Mouse (Mus musculus) neural tube, embryonic 12.5 days (tissue): ENCODE data around the gene Nmnat1. TPM values are rescaled to one million over a fixed set of nuclear protein-coding genes. Genes with fewer than 3 reads are reported as not detected.
"Not testable (repeated sequence)": the region's sequence is repeated elsewhere in the genome, so short reads cannot be mapped to it uniquely, and the experiment has no call there.

Experiments
- ATAC-seq: fragments of 200-750 bp; cut with Nextera tagmentation; 2 replicates; pipeline ENCODE4 v1.8.0; 2017; ENCODE audit warnings: low read depth, mild to moderate bottlenecking, moderate TSS enrichment, moderate library complexity; ENCODE audit not compliant: low FRiP score
- H3K27ac ChIP-seq: fragments of 300-500 bp; sonication (generic); 2 replicates; pipeline ENCODE4 v1.5.1; 2016
- H3K27me3 ChIP-seq: fragments of 300-500 bp; sonication (generic); replicated peaks from 2 replicates; pipeline ENCODE4 v1.6.1; 2016; ENCODE audit warnings: mild to moderate bottlenecking
- H3K36me3 ChIP-seq: fragments of 300-500 bp; sonication (generic); 2 replicates; pipeline ENCODE4 v1.6.1; 2016; ENCODE audit warnings: mild to moderate bottlenecking
- H3K4me1 ChIP-seq: fragments of 300-500 bp; sonication (generic); 2 replicates; pipeline ENCODE4 v1.6.1; 2016
- H3K4me2 ChIP-seq: fragments of 300-500 bp; sonication (generic); replicated peaks from 2 replicates; pipeline ENCODE4 v1.6.1; 2016; ENCODE audit warnings: mild to moderate bottlenecking
- H3K4me3 ChIP-seq: fragments of 300-500 bp; sonication (generic); 2 replicates; pipeline ENCODE4 v1.5.1; 2016
- H3K9ac ChIP-seq: fragments of 300-500 bp; sonication (generic); 2 replicates; pipeline ENCODE4 v1.6.1; 2016; ENCODE audit warnings: mild to moderate bottlenecking
- H3K9me3 ChIP-seq: fragments of 300-500 bp; sonication (generic); 2 replicates; pipeline ENCODE4 v1.6.1; 2016; ENCODE audit warnings: mild to moderate bottlenecking
- WGBS: fragments of 180-500 bp; shearing (Covaris S2); methylation state at CpG from one replicate; pipeline ENCODE4 v1.1.7; 2016; 5-methylcytosine and 5-hydroxymethylcytosine counted together
- polyA plus RNA-seq: library from polyadenylated mRNA; unstranded; fragments of >200 nt; fragmentation: Nextera tagmentation; extraction: Ambion mirVana; gene quantifications from 2 replicates; pipeline ENCODE4 v1.2.1, GENCODE M21; 2016

The Nmnat1 gene
- polyA plus RNA-seq, 1 experiment from 2014 or later, result 14.0 TPM

DNA sequence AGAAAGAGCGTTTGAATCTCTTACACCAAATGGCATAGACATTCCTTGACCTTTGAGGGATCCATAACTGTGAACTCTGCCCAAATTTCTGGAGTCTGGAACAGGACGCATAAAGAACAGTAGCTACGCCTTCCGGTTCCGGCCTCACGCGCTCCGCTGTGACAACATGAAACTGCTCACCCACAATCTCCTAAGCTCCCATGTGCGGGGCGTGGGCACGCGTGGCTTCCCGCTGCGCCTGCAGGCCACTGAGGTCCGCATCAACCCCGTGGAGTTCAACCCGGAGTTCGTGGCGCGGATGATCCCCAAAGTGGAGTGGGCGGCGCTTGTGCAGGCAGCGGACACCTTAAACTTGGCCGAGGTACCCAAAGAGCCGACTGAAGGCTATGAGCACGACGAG, 27.8 kb downstream of the Nmnat1 start:
- H3K4me1 ChIP-seq, H3K4me3 ChIP-seq, H3K9ac ChIP-seq, H3K27me3 ChIP-seq, ATAC-seq, H3K27ac ChIP-seq, H3K9me3 ChIP-seq, H3K36me3 ChIP-seq, H3K4me2 ChIP-seq: not testable (repeated sequence)
- whole genome bisulfite sequencing, result 87% methylated on average over 27 of the region's 27 CpGs

DNA sequence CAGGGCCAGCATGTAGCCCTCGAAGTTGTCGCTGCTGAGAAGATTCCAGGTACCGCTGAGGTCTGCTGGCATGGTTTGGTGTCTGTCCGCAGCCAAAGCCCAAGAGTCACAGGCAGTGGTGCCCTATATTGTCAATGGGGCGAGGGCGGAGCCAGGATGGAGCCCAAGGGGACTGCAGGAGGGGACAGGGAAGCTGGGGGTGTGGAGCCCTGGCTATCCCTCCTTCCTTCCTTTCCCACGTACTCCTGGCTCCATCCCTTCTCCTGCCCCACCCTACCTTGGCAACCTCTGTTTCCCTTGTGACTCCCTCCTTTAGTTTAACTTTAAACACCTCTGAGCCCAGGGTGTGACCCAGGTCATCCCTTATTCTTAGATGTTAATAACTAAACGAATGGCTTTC, 30.1 kb downstream of the Nmnat1 start, which contains the start of gene Rbp7:
Rbp7 (minus strand) TSS at position 100 of the 400 bp plus-strand sequence.
- H3K9ac ChIP-seq, result no peak within 1 kb of the TSS
- ATAC-seq, result no peak
- no peak within 1 kb of the TSS for H3K4me2 ChIP-seq
- H3K4me1 ChIP-seq, result no peaks in the 10 kb centered on the region
- H3K36me3 ChIP-seq, result no peaks in the 10 kb centered on the region
- 57% methylated on average over 8 of the region's 8 CpGs for WGBS
- no peak within 1 kb of the TSS for H3K4me3 ChIP-seq
- no peak within 1 kb of the TSS for H3K27ac ChIP-seq
- no peaks in the 10 kb centered on the region for H3K9me3 ChIP-seq
- no peaks in the 10 kb centered on the region for H3K27me3 ChIP-seq

DNA sequence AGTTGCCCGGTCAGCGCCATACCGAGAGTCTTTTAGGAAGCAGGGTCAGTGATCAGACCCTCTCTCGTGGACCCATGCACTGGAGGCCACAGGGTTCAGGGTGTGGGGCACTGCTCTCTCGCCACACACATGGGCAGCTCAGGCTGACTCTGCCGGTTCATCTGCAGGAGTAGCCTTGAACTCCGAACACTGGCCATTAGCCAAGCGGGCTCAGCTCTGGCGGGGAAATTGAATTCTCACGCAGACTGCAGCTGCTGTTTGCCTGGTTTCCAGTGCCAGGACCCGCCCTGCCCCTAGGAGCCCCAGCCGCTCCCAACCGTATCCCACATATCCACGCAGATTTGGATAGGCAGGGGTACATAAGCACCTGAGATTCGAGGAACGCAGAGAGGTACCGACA, 30.7 kb downstream of the Nmnat1 start:
- ATAC-seq, result no peak
- H3K36me3 ChIP-seq, result no peaks in the 10 kb centered on the region
- H3K27ac ChIP-seq, result no peak overlapping the region
- H3K4me1 ChIP-seq, result no peaks in the 10 kb centered on the region
- 88% methylated on average over 17 of the region's 17 CpGs for WGBS
- no peaks in the 10 kb centered on the region for H3K9me3 ChIP-seq
- no peak overlapping the region for H3K9ac ChIP-seq
- H3K27me3 ChIP-seq, result no peaks in the 10 kb centered on the region
- no peak overlapping the region for H3K4me2 ChIP-seq
- no peak overlapping the region for H3K4me3 ChIP-seq

DNA sequence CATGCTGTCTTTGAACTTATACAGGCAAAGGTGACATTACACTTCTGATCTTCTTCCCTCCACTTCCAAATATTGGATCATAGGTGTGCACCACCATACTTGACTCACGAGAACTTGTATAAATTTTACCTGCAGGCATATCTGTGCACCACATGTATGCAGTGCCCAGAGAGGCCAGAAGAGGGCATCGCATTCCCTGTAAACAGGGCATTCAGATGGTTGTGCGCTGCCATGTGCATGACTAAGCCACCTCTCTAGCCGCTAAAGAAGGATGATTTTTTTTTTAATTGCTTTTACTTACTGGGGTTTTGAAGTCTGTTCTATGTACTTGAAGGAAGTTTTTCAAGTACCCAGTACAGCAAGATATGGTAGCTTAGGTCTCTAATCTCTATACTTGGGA, 31.3 kb downstream of the Nmnat1 start:
- Histone ChIP-seq H3K9ac (no peak overlapping the region), H3K4me1 (no peaks in the 10 kb centered on the region), H3K27me3 (no peaks in the 10 kb centered on the region), H3K9me3 (no peaks in the 10 kb centered on the region), H3K4me3 (no peak overlapping the region), H3K4me2 (no peak overlapping the region), H3K36me3 (no peaks in the 10 kb centered on the region), H3K27ac (no peak overlapping the region)
- no peak for ATAC-seq
- WGBS, result 90% methylated on average over 4 of the region's 4 CpGs

DNA sequence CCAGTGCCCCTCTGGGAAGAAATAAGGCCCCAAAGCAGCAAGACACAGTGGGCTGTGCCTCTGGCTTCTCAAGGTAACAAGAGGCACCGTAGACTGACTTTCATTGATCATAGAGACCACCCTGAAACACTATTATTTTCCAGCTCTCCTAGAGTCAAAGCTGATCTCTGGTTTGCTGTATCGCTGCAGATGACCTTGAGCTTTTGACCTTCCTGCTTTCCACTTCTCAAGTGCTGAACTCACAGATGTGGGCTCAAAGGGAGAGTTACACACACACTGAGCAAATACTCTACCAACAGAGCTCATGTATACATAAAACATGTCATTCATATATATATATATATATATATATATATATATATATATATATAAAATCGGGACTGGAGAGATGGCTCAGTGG, 34.4 kb downstream of the Nmnat1 start:
- peaks cover 8% of the 10 kb centered on the region for H3K4me1 ChIP-seq
- no peak overlapping the region for H3K27ac ChIP-seq
- 86% methylated on average over 3 of the region's 3 CpGs for WGBS
- H3K36me3 ChIP-seq, result no peaks in the 10 kb centered on the region
- no peaks in the 10 kb centered on the region for H3K27me3 ChIP-seq
- H3K9me3 ChIP-seq, result no peaks in the 10 kb centered on the region
- H3K4me2 ChIP-seq, result no peak overlapping the region
- ATAC-seq, result no peak
- H3K9ac ChIP-seq, result no peak overlapping the region
- no peak overlapping the region for H3K4me3 ChIP-seq

DNA sequence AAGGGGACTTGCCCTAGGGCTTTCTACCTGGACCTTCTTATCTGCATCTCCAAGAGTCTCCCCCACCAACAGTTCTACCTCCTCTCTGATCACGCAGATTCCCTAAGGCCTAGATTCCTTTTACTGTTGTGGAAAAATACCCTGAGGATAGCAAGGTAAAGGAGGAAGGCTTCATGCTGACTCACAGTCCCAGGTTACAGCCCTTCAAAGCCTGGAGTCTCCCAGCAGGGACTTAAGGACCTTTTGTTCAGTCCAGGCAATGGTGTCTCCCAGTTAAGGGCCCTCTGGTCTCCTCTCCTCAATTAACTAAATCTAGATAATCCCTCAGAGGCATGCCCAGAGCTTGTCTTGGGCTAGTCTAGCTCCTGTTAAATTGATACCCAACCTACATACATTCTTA, 38.7 kb downstream of the Nmnat1 start:
- H3K9ac ChIP-seq, result no peak overlapping the region; the same call in 1 of the 2 replicates
- H3K4me2 ChIP-seq, result peak overlapping the region; percentile 61
- H3K27me3 ChIP-seq, result no peaks in the 10 kb centered on the region
- H3K4me3 ChIP-seq, result no peak overlapping the region
- no peak for ATAC-seq
- H3K27ac ChIP-seq, result peak overlapping the region; percentile 82
- no peaks in the 10 kb centered on the region for H3K9me3 ChIP-seq
- no peaks in the 10 kb centered on the region for H3K36me3 ChIP-seq
- WGBS, result 36% methylated on average over 1 of the region's 1 CpGs
- peaks cover 10% of the 10 kb centered on the region for H3K4me1 ChIP-seq

DNA sequence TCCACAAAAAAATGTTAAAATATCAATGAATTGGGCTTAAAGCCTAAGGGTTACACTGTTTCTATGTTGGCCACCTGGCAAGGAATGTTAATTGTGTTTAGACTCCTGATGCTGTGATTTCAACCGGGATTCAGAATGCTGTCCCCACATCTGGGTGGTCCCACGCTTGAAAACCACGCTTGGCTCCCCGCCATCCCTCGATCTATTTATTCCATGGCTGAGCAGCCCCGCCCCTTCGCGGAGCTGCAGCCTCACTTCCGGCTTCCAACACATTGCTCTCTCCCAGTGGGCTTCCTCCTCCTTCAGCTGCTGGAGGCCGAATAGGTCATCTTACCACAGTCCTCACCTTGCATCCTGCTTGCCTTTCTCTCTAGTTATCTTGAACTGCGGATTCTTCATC, 39.1 kb downstream of the Nmnat1 start:
- Histone ChIP-seq H3K4me1 (peaks cover 10% of the 10 kb centered on the region), H3K4me2 (peak overlapping the region; percentile 61), H3K9me3 (no peaks in the 10 kb centered on the region), H3K27me3 (no peaks in the 10 kb centered on the region), H3K9ac (peak overlapping the region; percentile 66), H3K27ac (peak overlapping the region; percentile 82), H3K36me3 (no peaks in the 10 kb centered on the region), H3K4me3 (no peak overlapping the region)
- ATAC-seq, result peak; percentile 71
- WGBS, result 5% methylated on average over 11 of the region's 11 CpGs

DNA sequence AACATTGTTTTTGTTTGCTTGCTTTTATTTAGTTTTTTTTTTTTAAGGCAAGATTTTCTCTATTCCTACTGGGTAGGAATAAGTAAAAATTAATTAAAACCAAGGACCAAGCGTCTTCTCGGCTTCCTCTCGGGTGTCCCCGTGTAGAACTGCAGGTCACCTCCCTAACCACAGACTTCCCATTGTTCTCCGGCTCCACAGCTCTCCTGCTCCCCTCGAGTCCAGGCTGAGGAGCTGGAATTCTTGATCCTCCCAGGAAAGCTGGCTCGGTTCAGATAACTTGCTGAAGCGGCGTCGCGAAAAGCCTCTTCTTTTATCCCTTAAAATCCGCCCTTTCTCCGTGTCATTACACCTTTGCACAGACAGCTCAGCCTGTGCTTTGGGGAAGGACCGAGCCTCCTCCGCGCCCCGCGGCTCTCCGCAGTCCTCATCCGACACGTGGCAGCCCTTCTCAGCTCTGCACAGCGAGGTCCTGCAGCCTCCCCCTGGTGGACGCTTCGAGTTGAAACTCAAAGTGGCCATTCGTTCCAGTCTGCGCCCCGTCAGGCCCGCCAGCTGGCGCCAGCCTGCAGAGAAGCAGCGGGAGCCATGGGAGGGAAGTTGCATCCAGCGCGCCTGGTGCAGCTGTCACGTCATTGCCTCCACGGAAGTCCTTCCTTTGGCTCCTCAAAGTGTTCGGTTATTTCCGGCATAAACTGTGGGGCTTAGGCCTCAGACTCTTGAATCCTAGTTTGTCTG, 39.9 kb downstream of the Nmnat1 start:
- H3K27me3 ChIP-seq, result no peaks in the 10 kb centered on the region
- ATAC-seq, result peak; percentile 98
- H3K9me3 ChIP-seq, result no peaks in the 10 kb centered on the region
- peak overlapping the region; percentile 66 for H3K9ac ChIP-seq
- no peaks in the 10 kb centered on the region for H3K36me3 ChIP-seq
- peak overlapping the region; percentile 31 for H3K4me3 ChIP-seq
- H3K4me2 ChIP-seq, result peak overlapping the region; percentile 61
- WGBS, result under 1% methylated on average over 36 of the region's 36 CpGs
- H3K4me1 ChIP-seq, result peaks cover 10% of the 10 kb centered on the region
- H3K27ac ChIP-seq, result peak overlapping the region; percentile 82

DNA sequence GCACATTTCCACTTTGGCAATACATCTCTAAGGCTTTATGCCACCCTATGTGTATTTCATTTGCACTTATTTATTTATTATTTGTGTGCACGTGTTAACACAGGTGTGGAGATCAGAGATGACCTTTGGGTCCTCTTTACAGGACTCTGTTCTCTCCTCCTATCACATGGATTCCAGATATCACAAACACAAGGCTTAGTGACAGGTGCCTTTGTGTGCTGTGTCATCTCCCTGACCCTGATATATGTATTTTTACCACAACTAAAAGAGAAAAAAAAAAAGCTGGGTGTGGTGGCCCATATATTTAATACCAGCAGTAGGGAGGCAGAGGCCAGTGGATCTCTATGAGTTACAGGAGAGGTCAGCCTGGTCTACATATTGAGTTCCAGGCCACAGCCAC, 40.5 kb downstream of the Nmnat1 start:
- Histone ChIP-seq H3K9ac (no peak overlapping the region), H3K4me2 (peak overlapping the region; percentile 61; the same call in 1 of the 2 replicates), H3K4me3 (no peak overlapping the region), H3K36me3 (no peaks in the 10 kb centered on the region), H3K4me1 (peaks cover 10% of the 10 kb centered on the region), H3K9me3 (no peaks in the 10 kb centered on the region), H3K27me3 (no peaks in the 10 kb centered on the region), H3K27ac (no peak overlapping the region; the same call in 1 of the 2 replicates)
- ATAC-seq, result no peak
- 68% methylated on average over 1 of the region's 1 CpGs for WGBS

DNA sequence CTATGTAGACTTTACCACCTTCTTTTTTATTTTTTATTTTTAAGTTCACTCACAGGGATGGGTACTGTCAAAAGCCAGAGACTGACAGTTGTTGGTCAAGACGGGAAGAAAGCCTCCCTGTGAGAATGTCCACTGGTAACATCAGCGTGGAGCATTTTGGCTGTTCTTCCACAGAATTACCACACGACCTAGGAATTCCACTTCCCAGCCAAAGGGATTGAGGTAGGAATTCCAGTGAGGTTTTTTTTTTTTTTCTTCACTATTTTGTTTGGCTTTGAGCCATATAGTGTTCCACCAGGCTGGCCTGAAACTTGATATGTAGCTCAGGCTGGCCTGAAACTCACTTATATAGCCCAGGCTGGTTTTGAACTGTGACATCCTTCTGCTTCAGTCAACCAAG, 42.6 kb downstream of the Nmnat1 start:
- Histone ChIP-seq H3K4me3 (no peak overlapping the region), H3K4me1 (peaks cover 10% of the 10 kb centered on the region), H3K9me3 (no peaks in the 10 kb centered on the region), H3K4me2 (no peak overlapping the region), H3K27me3 (no peaks in the 10 kb centered on the region), H3K27ac (no peak overlapping the region), H3K36me3 (no peaks in the 10 kb centered on the region), H3K9ac (no peak overlapping the region)
- ATAC-seq, result no peak
- 68% methylated on average over 3 of the region's 3 CpGs for WGBS

DNA sequence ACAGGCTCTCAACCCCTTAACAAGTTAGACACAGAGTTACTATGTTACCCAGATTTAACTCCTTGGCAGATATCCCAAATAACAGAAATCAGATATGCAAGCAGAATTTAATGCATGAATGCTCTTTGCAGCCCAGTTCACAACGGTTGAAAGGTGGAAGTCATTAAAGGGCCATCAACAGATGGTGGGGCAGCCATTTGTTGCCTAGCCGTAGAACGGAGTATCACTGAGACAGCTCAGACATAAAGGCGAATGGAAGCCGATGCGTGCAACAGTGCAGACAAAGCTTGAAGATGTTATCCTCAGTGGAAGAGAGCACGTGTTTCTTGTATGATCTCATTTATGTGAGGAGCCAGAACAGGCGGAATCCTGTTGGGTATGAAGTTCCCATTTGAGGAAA, 44.4 kb downstream of the Nmnat1 start:
- Histone ChIP-seq H3K4me3 (no peak overlapping the region), H3K27me3 (no peaks in the 10 kb centered on the region), H3K36me3 (no peaks in the 10 kb centered on the region), H3K4me2 (no peak overlapping the region), H3K9ac (no peak overlapping the region), H3K4me1 (peaks cover 2% of the 10 kb centered on the region; the same call in 1 of the 2 replicates), H3K9me3 (no peaks in the 10 kb centered on the region), H3K27ac (no peak overlapping the region)
- WGBS, result 57% methylated on average over 8 of the region's 8 CpGs
- ATAC-seq, result no peak

DNA sequence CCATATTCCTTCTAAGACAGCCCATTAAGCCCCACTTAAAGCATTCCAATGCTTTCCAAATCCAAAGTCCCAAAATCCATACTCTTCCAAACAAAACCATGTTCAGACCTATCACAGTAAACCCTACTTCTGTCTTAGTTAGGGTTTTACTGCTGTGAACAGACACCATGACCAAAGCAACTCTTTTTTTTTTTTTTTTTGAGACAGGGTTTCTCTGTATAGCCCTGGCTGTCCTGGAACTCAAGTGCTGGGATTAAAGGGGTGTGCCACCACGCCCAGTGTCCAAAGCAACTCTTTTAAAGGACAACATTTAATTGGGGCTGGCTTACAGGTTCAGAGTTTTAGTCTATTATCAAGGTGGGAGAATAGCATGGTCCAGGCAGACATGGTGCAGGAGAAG, 53.1 kb downstream of the Nmnat1 start:
- H3K27me3 ChIP-seq, ATAC-seq, H3K4me1 ChIP-seq, H3K9me3 ChIP-seq, H3K4me3 ChIP-seq, H3K9ac ChIP-seq, H3K36me3 ChIP-seq, H3K27ac ChIP-seq, H3K4me2 ChIP-seq: not testable (repeated sequence)
- WGBS, result 79% methylated on average over 1 of the region's 1 CpGs

DNA sequence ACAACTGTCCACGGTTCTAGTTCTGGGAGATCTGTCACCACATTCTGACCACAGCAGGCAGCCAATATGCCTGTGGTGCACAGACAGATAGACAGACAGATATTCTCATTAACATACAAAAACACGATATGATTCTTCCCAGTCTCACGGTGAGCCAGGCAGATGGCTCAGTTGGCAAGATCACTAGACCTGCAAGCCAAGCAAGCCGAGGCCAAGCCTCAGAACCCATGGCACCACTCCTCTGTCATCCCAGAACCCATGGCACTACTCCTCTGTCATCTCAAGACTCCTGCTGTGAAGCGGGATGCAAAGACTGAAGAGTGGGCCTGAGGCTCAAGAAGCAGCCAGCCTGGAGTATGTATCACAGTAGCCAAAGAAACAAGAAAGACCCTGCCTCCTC, 55.4 kb downstream of the Nmnat1 start:
- no peak overlapping the region for H3K4me3 ChIP-seq
- H3K36me3 ChIP-seq, result no peaks in the 10 kb centered on the region
- WGBS, result 85% methylated on average over 5 of the region's 5 CpGs
- H3K27me3 ChIP-seq, result no peaks in the 10 kb centered on the region
- H3K9ac ChIP-seq, result no peak overlapping the region
- peaks cover 3% of the 10 kb centered on the region for H3K4me1 ChIP-seq
- ATAC-seq, result no peak
- no peak overlapping the region for H3K4me2 ChIP-seq
- H3K27ac ChIP-seq, result no peak overlapping the region
- H3K9me3 ChIP-seq, result no peaks in the 10 kb centered on the region
